Mouse (Mus musculus) stomach, embryonic 14.5 days (tissue): ENCODE data around the gene Zfp867. TPM values are rescaled to one million over a fixed set of nuclear protein-coding genes. Genes with fewer than 3 reads are reported as not detected.

Experiments
- ATAC-seq: fragments of 200-750 bp; cut with Nextera tagmentation; 2 replicates; pipeline ENCODE4 v1.8.0; 2017; ENCODE audit warnings: low read depth, moderate TSS enrichment; ENCODE audit not compliant: insufficient number of reproducible peaks, insufficient read depth, low FRiP score
- H3K27ac ChIP-seq: fragments of 300-500 bp; sonication (generic); 2 replicates; pipeline ENCODE4 v1.5.1; 2014; ENCODE audit warnings: mild to moderate bottlenecking, low read length, moderate library complexity, mixed read lengths
- H3K27me3 ChIP-seq: fragments of 300-500 bp; sonication (generic); 2 replicates; pipeline ENCODE4 v1.6.1; 2014; ENCODE audit warnings: low read length, control low read depth, mixed read lengths; ENCODE audit not compliant: control insufficient read depth, insufficient read depth
- H3K36me3 ChIP-seq: fragments of 300-500 bp; sonication (generic); 2 replicates; pipeline ENCODE4 v1.6.1; 2014; ENCODE audit warnings: mild to moderate bottlenecking, control low read depth, low read length, moderate library complexity, mixed read lengths; ENCODE audit not compliant: control insufficient read depth, insufficient read depth
- H3K4me1 ChIP-seq: fragments of 300-500 bp; sonication (generic); 2 replicates; pipeline ENCODE4 v1.6.1; 2014; ENCODE audit warnings: low read length, control low read depth, mixed read lengths; ENCODE audit not compliant: control insufficient read depth, insufficient read depth
- H3K4me2 ChIP-seq: fragments of 300-500 bp; sonication (generic); replicated peaks from 2 replicates; pipeline ENCODE4 v1.6.1; 2014; ENCODE audit warnings: low read depth, low read length, control low read depth
- H3K4me3 ChIP-seq: fragments of 300-500 bp; sonication (generic); 2 replicates; pipeline ENCODE4 v1.5.1; 2014; ENCODE audit warnings: low read depth, low read length, control low read depth
- H3K9ac ChIP-seq: fragments of 300-500 bp; sonication (generic); replicated peaks from 2 replicates; pipeline ENCODE4 v1.6.1; 2014; ENCODE audit warnings: low read depth, mild to moderate bottlenecking, control low read depth, low read length, moderate library complexity, mixed read lengths
- H3K9me3 ChIP-seq: fragments of 300-500 bp; sonication (generic); 2 replicates; pipeline ENCODE4 v1.6.1; 2016; ENCODE audit warnings: low read depth, low read length, control low read depth; ENCODE audit not compliant: control insufficient read depth
- WGBS: fragments of 180-500 bp; shearing (Covaris S2); extraction: QIAGEN DNeasy Blood & Tissue Kit; methylation state at CpG from one replicate; pipeline ENCODE4 v1.1.7; 2014; 5-methylcytosine and 5-hydroxymethylcytosine counted together
- polyA plus RNA-seq: library from polyadenylated mRNA; unstranded; fragments of >200 nt; fragmentation: Nextera tagmentation; extraction: Ambion mirVana; gene quantifications from 2 replicates; pipeline ENCODE4 v1.2.1, GENCODE M21; 2014

Zfp867 gene
- polyA plus RNA-seq, 1 experiment from 2014 or later: 9.1 TPM

DNA sequence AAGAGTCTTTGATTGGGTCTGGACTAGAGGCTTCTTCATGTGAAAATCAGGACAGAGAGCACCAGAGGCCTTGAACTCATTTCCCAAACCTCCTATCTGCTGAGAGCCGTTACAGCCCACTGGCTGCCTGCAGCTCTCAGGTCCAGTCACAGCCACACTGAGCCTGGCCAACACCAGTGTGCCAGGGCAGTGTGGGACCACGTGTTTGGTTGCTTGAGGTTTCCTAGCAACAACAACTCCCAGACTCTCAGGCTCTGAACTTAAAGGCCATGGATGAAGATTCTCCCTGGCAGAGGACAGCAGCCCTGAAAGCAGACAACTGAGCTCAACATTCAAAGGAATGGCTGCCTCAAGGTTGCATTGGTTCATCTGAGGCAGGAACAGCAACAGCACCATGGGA is 13.4 kb upstream of the Zfp867 start:
- H3K9me3 ChIP-seq: no peaks in the 10 kb centered on the region
- H3K36me3 ChIP-seq: peaks cover 36% of the 10 kb centered on the region
- ATAC-seq: no peak
- 67% methylated on average over 2 of the region's 2 CpGs for WGBS
- H3K4me3 ChIP-seq: no peak overlapping the region
- H3K4me1 ChIP-seq: no peaks in the 10 kb centered on the region
- H3K4me2 ChIP-seq: no peak overlapping the region
- no peaks in the 10 kb centered on the region for H3K27me3 ChIP-seq
- no peak overlapping the region for H3K9ac ChIP-seq
- no peak overlapping the region for H3K27ac ChIP-seq

DNA sequence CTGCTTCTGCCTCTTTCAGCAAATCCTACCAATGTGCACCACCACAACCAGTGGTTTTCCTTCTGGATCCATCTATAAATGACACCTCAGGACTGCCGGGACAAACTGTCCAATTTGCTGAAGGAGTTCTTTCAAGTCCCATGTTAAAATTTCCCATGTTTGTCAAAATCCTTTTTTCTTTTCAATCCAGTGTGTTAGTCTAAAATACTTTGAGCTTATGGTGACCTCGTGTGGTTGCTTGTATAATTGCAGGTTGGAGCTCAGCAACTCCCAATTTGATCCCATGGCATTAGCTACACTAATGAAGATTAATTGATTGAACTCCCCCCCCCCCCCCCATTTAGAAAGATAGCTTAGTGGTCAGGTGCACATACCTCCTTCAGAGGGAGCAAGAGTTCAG is 10.9 kb upstream of the Zfp867 start:
- 6% methylated on average over 2 of the region's 2 CpGs for WGBS

DNA sequence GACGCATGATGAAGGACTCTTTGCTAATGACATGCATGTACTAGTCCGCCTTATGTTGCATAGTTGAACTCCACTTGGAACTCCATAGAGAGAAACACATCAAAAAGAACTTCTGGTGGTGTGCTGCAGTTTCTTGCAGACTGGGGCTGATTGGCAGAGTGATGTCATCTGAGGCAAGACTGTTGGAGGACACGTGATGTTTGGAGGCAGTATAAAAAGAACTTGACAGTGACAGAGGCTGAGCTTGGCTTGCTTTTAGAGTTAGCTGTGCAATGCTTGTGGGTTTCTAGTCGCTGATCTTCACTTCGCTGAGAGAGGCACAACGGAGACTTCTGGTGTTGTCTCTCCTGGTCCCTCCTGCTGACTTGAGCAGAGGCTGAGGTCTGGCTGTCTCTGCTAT is 5.0 kb upstream of the Zfp867 start:
- no peak overlapping the region for H3K9ac ChIP-seq
- H3K4me3 ChIP-seq: no peak overlapping the region
- no peak overlapping the region for H3K27ac ChIP-seq
- 68% methylated on average over 6 of the region's 6 CpGs for WGBS
- no peaks in the 10 kb centered on the region for H3K27me3 ChIP-seq
- ATAC-seq: no peak
- no peaks in the 10 kb centered on the region for H3K36me3 ChIP-seq
- no peaks in the 10 kb centered on the region for H3K4me1 ChIP-seq
- H3K9me3 ChIP-seq: no peaks in the 10 kb centered on the region
- H3K4me2 ChIP-seq: no peak overlapping the region

More for the DNA sequence above, 10.9 kb upstream of the Zfp867 start:
- H3K4me2 ChIP-seq: no peak overlapping the region
- no peaks in the 10 kb centered on the region for H3K4me1 ChIP-seq
- H3K27me3 ChIP-seq: no peaks in the 10 kb centered on the region
- no peak for ATAC-seq
- no peak overlapping the region for H3K4me3 ChIP-seq
- H3K9ac ChIP-seq: no peak overlapping the region
- H3K36me3 ChIP-seq: peaks cover 25% of the 10 kb centered on the region
- H3K27ac ChIP-seq: no peak overlapping the region
- H3K9me3 ChIP-seq: no peaks in the 10 kb centered on the region

DNA sequence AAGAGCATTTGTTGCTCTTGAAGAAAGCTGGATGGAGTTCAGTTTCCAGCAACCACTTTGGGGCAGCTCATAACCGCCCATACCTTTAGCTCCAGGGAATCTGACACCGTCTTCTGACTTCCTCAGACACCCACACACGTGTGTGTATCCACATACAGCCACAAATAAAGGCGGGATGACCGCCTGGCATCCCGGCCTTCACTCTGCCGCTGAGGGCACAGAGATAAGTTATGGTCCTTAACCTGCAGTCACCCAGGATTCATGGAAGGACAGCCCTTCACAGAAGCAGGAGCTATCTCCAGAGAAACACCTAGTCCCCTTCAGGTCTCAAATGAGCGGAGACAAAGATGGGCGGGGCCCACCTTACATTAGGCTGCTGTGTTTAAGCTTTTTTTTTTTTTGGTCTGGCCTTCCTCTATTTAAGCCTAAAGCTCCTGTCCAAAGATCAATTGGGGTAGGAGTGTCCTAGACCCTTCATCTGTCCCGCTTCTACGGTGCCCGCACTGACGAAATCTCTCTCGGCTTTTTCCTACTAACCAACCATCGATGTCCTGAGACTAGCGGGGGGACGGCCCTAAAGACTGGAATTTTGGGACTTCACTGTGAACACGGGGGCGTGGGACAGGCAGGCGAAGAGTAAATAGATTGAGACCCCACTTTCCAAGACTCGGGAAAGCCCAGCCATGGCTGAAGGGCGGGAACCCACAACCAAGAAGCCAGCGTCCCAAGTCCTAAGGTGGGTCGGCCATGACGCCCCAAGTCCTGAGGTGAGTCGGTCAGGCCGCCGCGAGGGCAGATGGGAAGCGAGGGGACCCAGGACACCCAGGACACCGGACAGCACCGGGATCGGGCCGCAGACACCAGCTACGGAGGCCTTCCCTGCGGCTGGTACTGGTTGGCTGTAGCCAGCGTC is 605 bp downstream of the Zfp867 start:
- ATAC-seq: peak; percentile 77; the same call in 1 of the 2 replicates
- H3K27me3 ChIP-seq: no peaks in the 10 kb centered on the region
- peak overlapping the region; percentile 84 for H3K9ac ChIP-seq
- H3K4me3 ChIP-seq: peak overlapping the region; percentile 85
- no peaks in the 10 kb centered on the region for H3K9me3 ChIP-seq
- WGBS: 3% methylated on average over 37 of the region's 37 CpGs
- H3K27ac ChIP-seq: peak overlapping the region; percentile 55
- peak overlapping the region; percentile 81 for H3K4me2 ChIP-seq
- H3K36me3 ChIP-seq: no peaks in the 10 kb centered on the region
- 0 out of 2 replicates have a peak, but pooled peaks cover 7% of the 10 kb centered on the region for H3K4me1 ChIP-seq

DNA sequence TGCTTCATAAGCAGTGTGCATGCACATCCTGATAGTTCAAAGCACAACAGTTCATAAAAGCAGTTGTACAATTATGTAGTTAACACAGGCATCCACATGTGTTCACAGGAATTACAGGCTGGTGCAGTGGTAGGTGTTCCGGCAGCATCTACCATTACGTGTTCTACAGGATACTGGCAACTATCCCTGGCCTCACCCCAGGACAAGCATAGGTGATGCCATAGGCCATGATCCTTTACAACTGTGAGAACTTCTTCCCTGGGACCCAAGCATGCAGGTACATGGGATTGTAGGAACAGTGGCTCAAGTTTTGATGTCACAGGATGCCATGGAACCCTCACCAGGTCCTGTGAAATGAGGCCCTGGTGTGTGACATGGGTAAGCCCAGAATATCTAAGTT is 11.8 kb downstream of the Zfp867 start:
- Histone ChIP-seq H3K27me3 (no peaks in the 10 kb centered on the region), H3K27ac (no peak overlapping the region), H3K4me2 (no peak overlapping the region), H3K4me3 (no peak overlapping the region), H3K9me3 (peaks cover 20% of the 10 kb centered on the region), H3K4me1 (no peaks in the 10 kb centered on the region), H3K36me3 (peaks cover 50% of the 10 kb centered on the region), H3K9ac (no peak overlapping the region)
- 96% methylated on average over 2 of the region's 2 CpGs for WGBS
- ATAC-seq: no peak

DNA sequence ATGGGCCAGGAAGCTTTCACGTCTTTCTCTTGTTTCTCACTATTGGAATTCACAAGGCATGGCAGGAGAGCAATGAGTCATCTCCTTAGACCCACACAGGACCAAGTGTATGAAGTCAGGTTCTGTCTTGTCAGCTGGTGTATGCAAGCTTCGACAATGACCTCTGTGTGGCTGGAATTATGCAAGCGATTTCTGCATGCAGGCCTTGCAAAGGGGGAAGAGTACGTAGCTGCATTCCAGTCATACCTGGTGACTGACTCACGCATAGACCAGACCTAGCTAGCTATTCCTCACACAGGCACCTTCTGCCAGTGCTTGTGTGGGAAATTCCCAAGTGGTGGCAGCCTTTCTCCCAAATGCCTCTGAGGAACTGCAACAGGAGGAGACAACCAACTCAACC is 13.3 kb downstream of the Zfp867 start:
- no peak overlapping the region for H3K4me2 ChIP-seq
- no peaks in the 10 kb centered on the region for H3K27me3 ChIP-seq
- no peaks in the 10 kb centered on the region for H3K4me1 ChIP-seq
- peak overlapping the region; percentile 2; the same call in 1 of the 2 replicates for H3K27ac ChIP-seq
- ATAC-seq: peak; percentile 86; the same call in 1 of the 2 replicates
- peaks cover 55% of the 10 kb centered on the region for H3K36me3 ChIP-seq
- peaks cover 17% of the 10 kb centered on the region for H3K9me3 ChIP-seq
- WGBS: 17% methylated on average over 5 of the region's 5 CpGs
- H3K4me3 ChIP-seq: no peak overlapping the region
- H3K9ac ChIP-seq: no peak overlapping the region

DNA sequence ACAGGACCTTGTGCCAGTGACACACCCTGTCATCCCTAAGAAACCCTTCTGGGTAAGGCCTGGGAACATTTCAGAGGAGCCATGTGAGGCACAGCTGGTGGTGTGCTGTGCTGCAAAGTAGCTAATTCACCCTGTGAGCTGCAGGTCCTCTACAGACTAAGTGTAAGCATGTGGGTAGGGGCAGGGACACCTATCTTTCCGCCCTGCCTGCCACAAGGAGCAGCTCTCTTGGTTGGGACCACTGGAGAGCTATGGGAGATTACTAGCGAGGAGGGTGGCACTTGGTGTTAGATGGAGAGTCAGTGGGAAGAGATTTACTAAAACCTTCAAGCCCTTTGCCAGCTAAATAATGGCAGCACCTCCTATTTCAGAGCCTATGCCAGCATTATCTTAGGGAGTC is 15.4 kb downstream of the Zfp867 start:
- no peak overlapping the region for H3K4me3 ChIP-seq
- 77% methylated on average over 2 of the region's 2 CpGs for WGBS
- ATAC-seq: no peak
- no peak overlapping the region for H3K4me2 ChIP-seq
- H3K36me3 ChIP-seq: peaks cover 44% of the 10 kb centered on the region
- H3K27ac ChIP-seq: no peak overlapping the region
- no peaks in the 10 kb centered on the region for H3K27me3 ChIP-seq
- H3K4me1 ChIP-seq: no peaks in the 10 kb centered on the region
- H3K9ac ChIP-seq: no peak overlapping the region
- no peaks in the 10 kb centered on the region for H3K9me3 ChIP-seq

DNA sequence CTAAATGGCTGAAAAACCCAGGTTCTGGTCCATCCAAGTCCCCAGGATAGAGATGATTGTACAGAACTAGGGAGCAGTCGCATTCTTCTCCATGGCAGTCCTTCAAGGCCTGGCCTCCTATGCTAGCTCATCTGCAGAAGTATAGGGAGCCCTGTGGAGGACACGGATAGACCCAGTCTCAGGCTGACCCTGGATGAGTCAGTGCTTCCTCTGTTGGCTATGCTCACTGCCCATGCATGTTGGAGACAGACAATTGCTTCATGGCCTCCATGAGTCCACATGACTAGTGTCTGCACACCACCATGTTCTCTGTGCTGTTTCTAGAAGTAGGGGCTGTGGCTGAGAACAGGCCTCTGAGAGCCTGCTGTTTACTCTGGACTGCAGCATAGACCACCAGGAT is 15.9 kb downstream of the Zfp867 start:
- no peak overlapping the region for H3K4me3 ChIP-seq
- no peaks in the 10 kb centered on the region for H3K4me1 ChIP-seq
- H3K27me3 ChIP-seq: no peaks in the 10 kb centered on the region
- no peak overlapping the region for H3K9ac ChIP-seq
- no peak overlapping the region for H3K27ac ChIP-seq
- H3K4me2 ChIP-seq: no peak overlapping the region
- 84% methylated on average over 2 of the region's 2 CpGs for WGBS
- H3K36me3 ChIP-seq: peaks cover 42% of the 10 kb centered on the region
- H3K9me3 ChIP-seq: no peaks in the 10 kb centered on the region
- ATAC-seq: no peak
